Mouse (Mus musculus) lung, postnatal 36 days (tissue): ENCODE measurements at regions not wholly inside any gene's neighbourhood (a gene's known extent, or its start where the extent isn't known, plus 50 kb on each side); places are given as distances from the start of the nearest gene placed in this dataset.

Experiments used
- DNase-seq: peaks from one replicate; pipeline ENCODE4 v3.0.0; 2022; ENCODE audit warnings: mixed read lengths

DNA sequence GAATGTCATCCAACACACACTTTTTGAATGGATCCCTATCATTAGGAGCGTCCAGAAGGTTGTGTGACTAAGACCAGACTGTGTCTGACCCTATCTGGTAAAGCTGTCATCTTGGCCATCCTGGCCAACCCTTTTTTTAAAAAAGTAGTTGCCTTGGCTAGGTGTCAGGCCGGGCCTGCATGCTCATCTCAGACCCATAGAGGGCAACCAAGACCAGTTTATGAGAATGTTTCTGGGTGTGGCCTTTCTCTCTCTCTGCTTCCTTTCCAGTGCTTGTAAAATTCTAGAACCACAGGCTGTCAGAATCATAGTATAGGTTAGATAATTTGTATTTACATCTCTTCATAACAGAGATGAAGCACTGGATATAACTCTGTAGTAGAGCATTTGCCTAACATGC is 62.8 kb upstream of the Las1l start:
- DNase-seq, result peak; percentile 88

DNA sequence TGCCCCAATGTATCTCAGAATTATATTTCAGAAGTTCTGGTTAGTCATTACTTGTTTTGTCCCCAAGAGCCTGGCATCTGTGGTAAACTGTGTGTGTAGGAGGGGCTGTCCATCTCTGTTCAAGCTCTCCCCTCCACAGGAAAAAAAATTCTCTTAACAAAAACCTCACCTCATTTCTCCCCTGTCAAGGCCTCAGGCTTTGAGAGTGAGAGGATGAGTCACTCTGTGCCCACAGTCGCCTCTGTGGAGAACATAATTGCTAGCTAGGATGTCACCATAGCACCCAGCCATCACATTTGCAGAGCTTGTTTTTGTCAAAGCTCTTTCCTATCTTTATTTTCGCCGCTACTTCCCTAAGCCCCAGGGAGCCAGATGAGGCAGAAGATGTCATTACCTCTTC is 63.6 kb upstream of the Las1l start:
- no peak for DNase-seq

DNA sequence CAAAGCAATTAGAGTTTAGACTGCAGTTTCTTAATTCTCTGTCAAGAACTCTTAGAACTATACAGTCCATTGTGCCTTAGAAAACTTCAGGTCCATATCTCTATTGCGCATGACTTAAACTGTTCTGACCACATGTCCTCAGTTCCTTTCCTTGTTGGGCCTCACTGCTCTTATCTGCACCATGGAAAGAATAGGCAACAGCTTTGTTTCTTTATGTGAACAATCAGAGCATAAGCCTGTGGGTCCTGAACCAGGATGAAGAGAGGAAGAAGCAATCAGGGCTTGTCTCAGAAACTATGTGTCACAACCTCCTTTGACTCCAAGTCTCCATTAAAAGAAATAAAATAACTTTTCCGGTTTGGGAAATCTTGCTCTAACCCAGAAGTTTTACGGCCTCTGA is 68.6 kb upstream of the Las1l start:
- DNase-seq, result peak; percentile 21

DNA sequence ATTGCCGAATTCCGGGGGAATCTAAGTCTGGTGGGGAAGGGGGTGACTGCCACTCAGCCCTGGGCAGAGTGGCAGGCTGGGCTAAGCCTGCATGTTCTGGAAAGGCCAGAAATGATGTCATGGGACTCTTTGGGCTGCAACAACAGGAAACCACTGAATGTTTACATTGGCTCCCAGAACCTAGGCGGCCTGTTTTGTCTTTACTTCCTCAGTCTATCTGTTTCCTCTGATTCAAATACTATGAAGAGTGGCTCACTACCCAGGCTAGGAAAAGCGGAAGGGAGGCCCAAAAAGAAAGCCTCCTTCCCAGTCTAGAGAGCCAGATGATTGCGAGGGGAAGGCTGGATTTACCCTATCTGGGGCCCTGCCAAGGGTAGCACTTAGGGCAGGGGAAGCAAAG is 69.1 kb upstream of the Las1l start:
- peak; percentile 83 for DNase-seq

DNA sequence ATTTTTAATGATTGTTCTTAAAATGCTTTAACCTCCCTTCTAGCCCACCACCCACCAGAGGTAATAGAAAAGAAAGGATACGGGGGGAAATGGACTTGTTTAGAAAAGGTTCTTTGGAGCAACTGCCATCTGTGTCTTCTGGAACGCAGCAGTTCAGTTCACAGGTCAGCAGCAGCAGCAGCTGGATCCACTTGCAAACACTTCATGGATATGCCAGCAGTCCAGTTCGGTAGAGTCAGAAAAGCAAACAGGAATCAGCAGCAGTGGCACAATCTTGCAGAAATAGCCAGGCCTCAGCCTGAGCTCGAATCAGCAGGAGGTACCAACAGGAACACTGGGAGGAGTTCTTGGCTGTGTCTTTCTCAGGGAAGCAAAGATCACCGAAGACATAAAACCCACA is 64.3 kb upstream of the Msn start:
- peak; percentile 51 for DNase-seq

- DNase-seq, result no peak
Observed at GRCm38 (mm10) chrX:96035307-96035706, 60.5 kb upstream of the Msn start.

GRCm38 (mm10) chrX:96042193-96042592 is 53.6 kb upstream of the Msn start:
- DNase-seq, result no peak
